Mouse (Mus musculus): ENCODE data around the gene Pigyl.
"Not testable (repeated sequence)": the region's sequence is repeated elsewhere in the genome, so short reads cannot be mapped to it uniquely, and the experiment has no call there.

The Pigyl gene

GRCm38 (mm10) chr9:22139746-22140145 is 16.9 kb upstream of the Pigyl start:
- no peak for DNase-seq

DNA sequence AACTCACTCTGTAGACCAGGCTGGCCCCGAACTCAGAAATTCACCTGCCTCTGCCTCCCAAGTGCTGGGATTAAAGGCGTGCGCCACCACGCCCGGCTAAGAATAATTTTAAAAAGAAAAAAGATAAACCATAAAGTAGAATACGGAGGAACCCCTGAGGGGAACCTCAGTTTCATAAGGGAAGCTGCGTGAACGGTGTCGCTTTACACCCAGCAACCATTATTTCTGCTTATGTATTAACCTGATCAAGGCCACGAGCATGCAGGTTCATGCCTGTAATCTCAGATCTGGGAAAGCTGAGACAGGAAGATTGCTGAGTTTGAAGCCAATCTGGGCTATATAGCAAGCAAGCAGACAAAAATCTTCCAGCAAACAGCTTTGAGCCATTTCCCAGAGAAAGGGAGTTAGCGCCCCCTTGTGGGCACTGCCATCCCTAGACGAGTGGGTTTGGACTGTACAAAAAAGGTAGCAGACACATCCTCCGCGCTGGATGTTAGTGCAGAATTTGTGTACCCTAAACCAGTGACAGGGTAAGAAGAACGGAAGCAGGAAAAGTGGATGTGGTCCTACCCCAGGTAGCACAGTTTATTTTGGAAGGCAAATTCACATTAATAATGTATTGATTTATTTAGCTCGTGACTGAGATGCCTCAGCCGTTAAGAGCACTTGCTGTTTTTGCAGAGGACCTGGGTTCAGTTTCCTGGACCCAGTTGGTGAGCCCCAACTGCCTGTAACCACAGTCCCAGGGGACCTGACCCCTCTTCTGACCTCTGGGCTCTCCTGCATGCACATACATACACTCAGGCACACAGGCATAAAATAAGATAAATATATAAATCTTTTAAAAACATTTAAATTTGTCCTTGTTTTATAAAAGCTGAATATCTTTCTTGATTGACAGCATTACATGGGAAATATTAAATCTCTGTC is 13.3 kb upstream of the Pigyl start:
- DNase-seq = peak; percentile 94

DNA sequence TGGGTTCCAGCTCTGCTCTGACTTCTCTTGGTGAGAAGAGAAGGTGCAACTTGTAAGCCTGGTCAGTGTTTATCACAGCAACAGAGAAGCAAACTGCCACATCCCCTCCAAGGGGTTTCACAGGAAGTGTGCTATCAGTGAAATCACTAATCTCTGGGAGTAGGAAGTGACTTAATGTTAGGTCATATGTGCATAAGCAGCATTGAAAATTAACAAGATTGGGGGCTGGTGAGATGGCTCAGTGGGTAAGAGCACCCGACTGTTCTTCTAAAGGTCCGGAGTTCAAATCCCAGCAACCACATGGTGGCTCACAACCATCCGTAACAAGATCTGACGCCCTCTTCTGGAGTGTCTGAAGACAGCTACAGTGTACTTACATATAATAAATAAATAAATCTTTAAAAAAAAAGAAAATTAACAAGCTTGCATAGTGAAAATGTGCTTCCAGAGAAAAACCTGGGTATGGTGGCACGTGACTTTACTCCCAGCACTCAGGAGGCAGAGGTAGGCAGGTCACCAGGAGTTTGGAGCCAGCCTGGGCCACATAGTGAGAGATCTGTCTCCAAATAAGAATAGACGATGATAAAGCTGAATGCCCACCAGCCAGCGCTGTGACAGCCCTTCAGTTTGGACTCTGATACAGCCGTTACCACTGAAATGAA is 12.2 kb upstream of the Pigyl start:
- no peak for DNase-seq

- DNase-seq = no peak
Measured at GRCm38 (mm10) chr9:22149426-22150248, 7.0 kb upstream of the Pigyl start.

DNA sequence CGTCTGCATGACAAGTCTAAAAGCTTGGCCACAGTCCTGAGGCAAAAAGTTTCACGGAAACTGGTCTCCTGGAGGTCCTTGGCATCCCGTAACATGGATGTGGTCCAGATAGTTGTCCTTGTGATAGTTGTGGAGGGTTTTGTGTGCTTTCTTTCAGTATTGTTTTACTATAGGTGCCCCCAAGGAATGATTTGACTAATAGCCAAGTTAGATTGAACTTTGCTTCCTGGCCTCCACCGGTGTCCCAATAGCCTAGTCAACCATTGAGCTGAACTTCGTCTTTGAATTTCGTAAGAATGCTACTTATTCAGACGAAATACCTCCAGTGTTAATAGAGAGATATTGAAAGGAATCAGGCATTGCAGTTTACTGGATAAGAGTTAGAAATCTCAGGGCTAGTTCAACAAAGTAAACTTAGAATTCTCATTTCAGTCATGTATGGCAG is 6.4 kb upstream of the Pigyl start:
- DNase-seq = not testable (repeated sequence)

- DNase-seq = no peak
Measured at GRCm38 (mm10) chr9:22150946-22151345, 5.7 kb upstream of the Pigyl start.

- no peak for DNase-seq
Measured at GRCm38 (mm10) chr9:22153810-22154209, 2.8 kb upstream of the Pigyl start.

DNA sequence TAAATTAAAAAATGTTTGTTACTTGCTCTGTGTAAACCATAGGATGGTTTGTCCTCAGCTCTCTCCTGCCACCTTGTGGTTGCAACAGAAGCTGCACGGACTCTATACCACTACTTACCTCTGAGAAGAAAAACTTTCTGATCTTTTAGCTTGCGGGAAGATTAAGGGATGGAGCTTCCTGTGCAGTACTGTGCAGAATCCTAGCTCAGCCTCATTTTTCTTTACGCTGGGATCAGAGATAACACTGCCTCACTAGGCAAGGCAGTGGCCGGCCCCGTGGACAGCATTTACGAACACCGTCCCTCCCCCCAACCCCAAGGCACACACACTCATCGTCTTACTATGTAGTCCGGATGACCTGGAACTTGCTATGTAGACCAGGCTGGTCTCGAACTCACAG is 1.0 kb upstream of the Pigyl start:
- peak; percentile 84 for DNase-seq

DNA sequence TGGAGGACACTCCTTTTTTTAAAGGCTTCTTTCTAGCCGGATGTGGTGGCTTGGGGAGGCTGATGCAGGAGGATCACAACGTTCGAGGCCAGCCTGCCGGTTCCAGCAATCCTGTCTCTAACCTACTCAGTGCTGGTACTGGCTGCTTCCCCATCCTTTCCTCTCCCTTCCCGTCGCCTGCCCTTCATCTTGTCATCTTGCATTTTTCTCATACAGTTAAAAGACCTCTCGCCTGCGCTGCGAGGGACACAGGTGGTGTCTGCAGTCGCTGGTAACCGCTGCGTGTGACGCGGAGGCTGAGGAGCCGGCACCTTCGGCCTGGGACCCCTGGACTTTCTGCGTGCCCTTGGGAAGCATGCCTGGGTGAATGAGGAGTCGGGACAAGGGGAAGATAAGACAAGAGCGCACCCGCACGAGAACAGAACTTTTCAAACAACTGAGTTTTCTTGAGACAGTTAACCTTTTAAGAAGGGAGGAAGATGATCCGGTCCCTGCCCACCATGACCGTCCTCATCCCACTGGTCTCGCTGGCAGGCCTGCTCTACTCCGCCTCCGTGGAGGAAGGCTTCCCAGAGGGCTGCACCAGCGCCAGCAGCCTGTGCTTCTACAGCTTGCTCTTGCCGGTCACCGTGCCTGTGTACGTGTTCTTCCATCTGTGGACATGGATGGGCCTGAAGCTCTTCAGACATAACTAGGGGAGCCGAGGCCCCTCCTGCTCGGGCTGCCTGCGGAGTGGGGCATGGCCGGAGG is 1.0 kb downstream of the Pigyl start:
- no peak for DNase-seq

- no peak for DNase-seq
Measured at GRCm38 (mm10) chr9:22161299-22161698, 4.7 kb downstream of the Pigyl start.

- no peak for DNase-seq
Measured at GRCm38 (mm10) chr9:22162305-22162704, 5.7 kb downstream of the Pigyl start.

DNA sequence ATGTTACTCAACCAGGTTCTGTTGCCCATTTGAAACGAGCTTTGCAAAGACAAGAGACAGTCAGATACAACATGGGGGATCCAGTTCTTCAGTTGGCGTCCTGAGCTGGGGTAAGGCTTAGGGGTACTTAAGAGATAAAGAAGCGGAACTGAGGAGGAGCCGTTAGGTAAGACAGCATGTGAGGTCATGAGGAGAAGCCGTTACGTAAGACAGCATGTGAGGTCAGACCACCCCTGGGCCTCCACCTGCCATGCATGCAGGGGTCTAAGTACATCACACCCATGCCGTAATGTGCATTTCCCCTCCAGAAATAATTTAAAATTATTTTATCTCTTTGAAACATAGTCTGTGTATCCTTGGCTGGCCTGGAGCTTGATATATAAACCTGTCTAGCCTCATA is 6.3 kb downstream of the Pigyl start:
- no peak for DNase-seq

DNA sequence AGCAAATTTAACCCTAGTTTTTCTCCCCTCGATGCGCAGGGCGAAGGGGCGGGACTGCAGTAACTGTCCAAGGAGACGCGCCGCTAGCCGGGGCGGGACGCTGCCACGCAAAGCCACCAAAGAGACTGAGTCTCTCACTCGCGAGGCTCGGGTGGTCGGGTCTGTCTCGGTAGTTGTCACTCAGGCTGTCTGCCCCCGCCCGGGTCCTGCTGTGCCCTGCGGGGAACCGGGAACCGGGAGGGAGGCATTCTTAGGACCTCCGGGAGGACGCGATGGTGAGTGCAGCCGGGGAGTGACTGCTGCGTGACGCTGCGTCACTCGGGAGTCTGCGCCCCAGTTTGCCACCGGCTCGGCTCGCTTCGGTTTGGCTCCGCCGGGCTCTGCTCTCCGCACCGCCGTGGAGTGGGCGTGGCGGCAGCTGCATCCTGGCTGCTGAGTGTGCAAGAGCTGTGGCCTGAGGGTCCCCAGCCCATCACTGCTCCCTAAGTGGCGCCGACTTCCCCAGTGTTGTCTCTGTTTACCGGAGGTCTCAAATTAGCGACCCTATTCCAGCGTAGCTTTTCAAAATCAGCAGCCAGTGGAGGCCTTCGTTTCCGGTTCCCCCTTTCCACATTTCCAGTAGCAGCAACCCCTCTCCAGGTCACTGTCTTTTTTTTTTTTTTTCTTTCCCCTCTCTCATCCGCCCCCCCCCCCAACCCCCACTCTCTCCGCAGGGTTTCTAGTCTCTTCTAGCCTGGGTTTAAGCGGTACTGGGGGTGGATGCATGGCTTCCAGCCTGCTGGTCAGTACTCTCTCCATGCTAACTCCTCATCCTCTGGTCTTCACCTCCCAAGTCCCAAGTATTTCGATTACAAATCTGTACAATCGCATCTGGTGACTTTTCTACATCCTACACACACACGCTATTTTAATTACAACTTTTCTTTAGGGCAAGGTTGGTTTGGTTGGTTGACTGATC is 8.3 kb downstream of the Pigyl start:
- DNase-seq = peak; percentile 63

DNA sequence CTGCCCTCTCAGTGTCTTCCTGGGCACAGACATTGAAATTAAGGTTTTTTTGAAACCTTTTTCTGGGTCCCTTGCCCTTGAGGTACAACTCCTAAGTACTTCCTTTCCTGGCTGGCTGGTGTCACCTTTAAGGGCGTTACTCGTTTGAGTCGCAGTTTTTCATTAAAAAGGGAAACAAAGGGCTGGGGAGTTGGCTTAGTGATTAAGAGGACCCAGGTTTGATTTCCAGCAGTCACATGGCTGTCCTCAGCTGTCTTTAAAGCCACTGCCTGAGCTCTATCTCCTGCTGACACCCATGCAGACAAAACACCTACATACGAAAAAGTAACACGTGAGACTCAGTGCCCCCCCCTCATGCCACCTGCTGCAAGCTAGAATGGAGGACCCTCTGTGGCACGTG is 9.3 kb downstream of the Pigyl start:
- DNase-seq = no peak

GRCm38 (mm10) chr9:22166686-22167085 is 10.0 kb downstream of the Pigyl start:
- peak; percentile 21 for DNase-seq

DNA sequence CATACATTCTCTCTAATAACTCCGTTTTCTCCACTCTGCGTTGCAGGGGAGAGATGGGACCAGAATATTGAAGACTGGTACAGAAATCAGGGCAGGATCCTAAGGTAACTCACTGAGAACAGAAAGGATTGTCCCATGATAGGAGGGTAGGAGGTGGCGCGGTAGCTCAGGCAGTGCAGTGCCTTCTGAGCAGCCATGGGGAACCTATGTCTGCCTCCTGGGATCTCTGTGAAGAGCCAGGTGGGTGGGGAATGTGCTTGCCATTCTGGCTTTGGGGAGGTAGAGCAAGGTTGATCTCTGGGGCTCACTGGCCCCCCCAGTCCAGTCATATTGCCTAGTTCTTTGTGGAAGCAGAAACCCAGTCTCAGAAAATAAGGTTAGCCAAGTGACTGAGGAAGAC is 11.1 kb downstream of the Pigyl start:
- no peak for DNase-seq

GRCm38 (mm10) chr9:22169327-22169726 is 12.7 kb downstream of the Pigyl start:
- no peak for DNase-seq

- DNase-seq = no peak
Measured at GRCm38 (mm10) chr9:22172318-22172717, 15.7 kb downstream of the Pigyl start.

DNA sequence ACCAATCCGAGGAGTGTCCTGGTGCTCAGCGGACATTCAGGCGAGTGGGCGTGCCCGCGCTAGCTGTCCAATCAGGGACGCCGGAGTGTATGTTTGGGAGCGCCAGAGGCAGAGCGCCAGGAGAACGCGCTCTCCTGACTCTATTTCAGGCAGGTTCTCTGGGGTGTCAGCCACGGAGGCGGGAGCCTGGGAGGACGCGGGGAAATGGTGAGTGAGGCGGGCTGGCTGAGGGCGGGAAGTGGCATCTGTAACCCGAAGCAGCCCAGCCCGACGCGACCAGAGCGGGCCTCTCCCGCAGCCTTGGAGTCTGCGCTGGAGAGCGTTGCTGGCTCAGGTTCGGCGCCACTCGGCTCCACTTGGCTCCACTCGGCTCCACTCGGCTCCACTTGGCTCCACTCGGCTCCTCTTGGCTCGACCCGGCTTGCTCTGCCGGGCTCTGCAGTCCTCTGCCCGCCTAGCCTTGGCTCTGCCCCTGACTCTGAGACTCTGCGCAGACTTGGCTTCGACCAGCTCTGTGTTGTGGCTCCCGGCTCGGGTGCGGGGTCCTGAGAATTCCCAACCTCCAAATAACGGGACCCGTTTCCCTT is 31.5 kb downstream of the Pigyl start, which contains the start of gene Zfp872:
Zfp872 (plus strand) TSS at position 66 of the 587 bp plus-strand sequence.
- DNase-seq = peak; percentile 63

GRCm38 (mm10) chr9:22196412-22196811 is 39.8 kb downstream of the Pigyl start:
- DNase-seq = no peak
